ENCODE assay signal across 20 mouse cellular contexts in genomic region chr11:118544564-118544963, GRCm38 (mm10).
A peak's percentile ranks its signal among the peaks of the same experiment; 100 is the strongest.
DNase-seq lines count a peak whose midpoint lies in the region; ATAC-seq and TF ChIP-seq lines count a peak whose summit lies in the region.
"Had no signal": no experiment of that assay in that cellular context is flagged by ENCODE, and none has a peak within 500 bp of the region (broad histone marks: within the 10 kb centered on the region; RNA-seq: fewer than 3 reads in every experiment).

No protein-coding gene starts in this region.

- ATAC-seq in hindbrain, embryonic 13.5 days (ENCODE audit: low FRiP score): no peak
- no peak for ATAC-seq in hindbrain, embryonic 11.5 days (ENCODE audit: low FRiP score)
- ATAC-seq: forebrain, embryonic 16.5 days; intestine, embryonic 15.5 days had no signal

- WGBS in hindbrain, embryonic 13.5 days: 61% methylated on average over 6 of the region's 6 CpGs
- 73% methylated on average over 6 of the region's 6 CpGs for WGBS in hindbrain, embryonic 11.5 days

- no peak overlapping the region for H3K4me2 ChIP-seq in hindbrain, embryonic 13.5 days
- H3K4me2 ChIP-seq in hindbrain, embryonic 11.5 days (replicated peaks; ENCODE audit: low read depth, low read length): no peak overlapping the region
- H3K4me2 ChIP-seq: embryonic facial prominence, embryonic 12.5 days; heart, embryonic 13.5 days; intestine, embryonic 15.5 days; liver, embryonic 13.5 days; neural tube, embryonic 12.5 days had no signal

- no peaks in the 10 kb centered on the region for H3K9me3 ChIP-seq in hindbrain, embryonic 13.5 days
- no peaks in the 10 kb centered on the region for H3K9me3 ChIP-seq in hindbrain, embryonic 11.5 days (ENCODE audit: control insufficient read depth, low read length)
- H3K9me3 ChIP-seq: embryonic facial prominence, embryonic 12.5 days; heart, embryonic 13.5 days; intestine, embryonic 15.5 days; liver, embryonic 13.5 days; megakaryocyte, embryonic 14.5 days; neural tube, embryonic 12.5 days had no signal

- no peaks in the 10 kb centered on the region for H3K27me3 ChIP-seq in hindbrain, embryonic 13.5 days
- no peaks in the 10 kb centered on the region for H3K27me3 ChIP-seq in hindbrain, embryonic 11.5 days (ENCODE audit: control insufficient read depth, insufficient read depth, low read length)
- H3K27me3 ChIP-seq: embryonic facial prominence, embryonic 12.5 days; intestine, embryonic 15.5 days had no signal

- TF ChIP-seq POLR2A in brain, embryonic 14.5 days (IDR thresholded peaks at IDR 0.05; ENCODE audit: borderline replicate concordance, extremely low read depth, insufficient read depth, insufficient read length, poor library complexity, severe bottlenecking): no peak

- peaks cover 56% of the 10 kb centered on the region for H3K4me1 ChIP-seq in hindbrain, embryonic 13.5 days (replicated peaks)
- no peaks in the 10 kb centered on the region for H3K4me1 ChIP-seq in hindbrain, embryonic 11.5 days (replicated peaks; ENCODE audit: control insufficient read depth, insufficient read depth, low read length)
- H3K4me1 ChIP-seq: embryonic facial prominence, embryonic 12.5 days; heart, embryonic 13.5 days; intestine, embryonic 15.5 days; liver, embryonic 13.5 days; megakaryocyte, embryonic 14.5 days had no signal

- no peak for TF ChIP-seq CTCF in brain, embryonic 14.5 days (IDR thresholded peaks at IDR 0.05; ENCODE audit: borderline replicate concordance, extremely low read depth, insufficient read depth, insufficient read length)

- no peak overlapping the region for H3K4me3 ChIP-seq in hindbrain, embryonic 13.5 days
- no peak overlapping the region for H3K4me3 ChIP-seq in hindbrain, embryonic 11.5 days (ENCODE audit: low read depth, low read length)
- H3K4me3 ChIP-seq: embryonic facial prominence, embryonic 12.5 days; heart, embryonic 13.5 days; intestine, embryonic 15.5 days; layer of hippocampus, adult 2 months; left cerebral cortex, adult 2 months; liver, embryonic 13.5 days; megakaryocyte, embryonic 14.5 days; neural tube, embryonic 12.5 days had no signal

- DNase-seq in hindbrain, embryonic 11.5 days (ENCODE audit: low spot score): no peak
- peak; percentile 75 for DNase-seq in left cerebral cortex, postnatal 4 days
- no peak for DNase-seq in left cerebral cortex, adult 11 months (ENCODE audit: low spot score)
- DNase-seq in brain, embryonic 14.5 days (ENCODE audit: low read depth): peak; percentile 38
- DNase-seq in cerebellum, postnatal 14 days: peak; percentile 81 to 83
- DNase-seq in layer of hippocampus, postnatal 25 days (ENCODE audit: extremely low spot score in 1 of 2, low spot score in 1 of 2): no peak
- DNase-seq in gastrocnemius, postnatal 4 days (ENCODE audit: low spot score in 2 of 2): no peak
- DNase-seq: adrenal gland, adult 8-10 months; heart, postnatal 36 days; liver, embryonic 13.5 days; thymus, postnatal 4 days had no signal

- intact Hi-C loops in left cerebral cortex, postnatal 4 days (cut with DNase I): no loop called here

- peak overlapping the region; percentile 60; the same call in 1 of the 2 replicates for H3K27ac ChIP-seq in hindbrain, embryonic 13.5 days
- no peak overlapping the region for H3K27ac ChIP-seq in hindbrain, embryonic 11.5 days (ENCODE audit: low read depth, low read length)
- H3K27ac ChIP-seq: embryonic facial prominence, embryonic 12.5 days; heart, embryonic 13.5 days; intestine, embryonic 15.5 days; layer of hippocampus, adult 2 months; left cerebral cortex, adult 2 months; liver, embryonic 13.5 days; neural tube, embryonic 12.5 days had no signal

- no peak overlapping the region for H3K9ac ChIP-seq in hindbrain, embryonic 13.5 days
- no peak overlapping the region for H3K9ac ChIP-seq in hindbrain, embryonic 11.5 days (ENCODE audit: low read depth, low read length)
- H3K9ac ChIP-seq: embryonic facial prominence, embryonic 12.5 days; heart, embryonic 13.5 days; intestine, embryonic 15.5 days; liver, embryonic 13.5 days; neural tube, embryonic 12.5 days had no signal

- H3K36me3 ChIP-seq in hindbrain, embryonic 13.5 days: no peaks in the 10 kb centered on the region
- H3K36me3 ChIP-seq in hindbrain, embryonic 11.5 days (ENCODE audit: control insufficient read depth, insufficient read depth, low read length): no peaks in the 10 kb centered on the region
- H3K36me3 ChIP-seq: embryonic facial prominence, embryonic 12.5 days; heart, embryonic 13.5 days; intestine, embryonic 15.5 days; liver, embryonic 13.5 days; neural tube, embryonic 12.5 days had no signal

Comparison
In these comparisons a context has a peak if more than half of its experiments do, and no peak if none do; other contexts are left out.
1. DNase-seq: peak in left cerebral cortex, postnatal 4 days (single experiment), brain, embryonic 14.5 days (single experiment) and cerebellum, postnatal 14 days (2 of 2); none in hindbrain, embryonic 11.5 days (single experiment), left cerebral cortex, adult 11 months (single experiment), layer of hippocampus, postnatal 25 days (0 of 2) and gastrocnemius, postnatal 4 days (0 of 2).